Mouse (Mus musculus) right cerebral cortex, postnatal 4 days (tissue): ENCODE measurements around the gene Tceal9.

ENCODE experiments used
- DNase-seq: peaks from one replicate; pipeline ENCODE4 v3.0.0-alpha.2; 2022

Tceal9 gene

GRCm38 (mm10) chrX:136244574-136245229 is at the start of gene Tceal9:
Gene Tceal9 (plus strand): TSS chrX:136245079.
- DNase-seq = peak; percentile 45

- no peak for DNase-seq
These were observed 49.5 kb upstream of the Tceal9 start for GRCm38 (mm10) chrX:136195193-136195944.

GRCm38 (mm10) chrX:136196873-136197272 is 48.0 kb upstream of the Tceal9 start:
- DNase-seq = peak; percentile 11

- peak; percentile 2 for DNase-seq
These were observed 41.6 kb upstream of the Tceal9 start for GRCm38 (mm10) chrX:136203257-136203656.

GRCm38 (mm10) chrX:136203664-136204066 is 41.2 kb upstream of the Tceal9 start, which contains the start of gene Tceal5:
Gene Tceal5 (minus strand): TSS chrX:136203876.
- peak; percentile 55 for DNase-seq

- DNase-seq = no peak
These were observed 40.5 kb upstream of the Tceal9 start for GRCm38 (mm10) chrX:136204406-136204805.

GRCm38 (mm10) chrX:136213396-136213795 is 31.5 kb upstream of the Tceal9 start:
- no peak for DNase-seq

GRCm38 (mm10) chrX:136214729-136215677 is 29.9 kb upstream of the Tceal9 start, which contains the start of the genes Tceal7 and Bex1:
Gene Tceal7 (plus strand): TSS chrX:136214779.
Gene Bex1 (minus strand): TSS chrX:136215513.
- peak; percentile 7 for DNase-seq

- no peak for DNase-seq
These were observed 28.6 kb upstream of the Tceal9 start for GRCm38 (mm10) chrX:136216303-136216702.

GRCm38 (mm10) chrX:136223714-136224113 is 21.2 kb upstream of the Tceal9 start:
- no peak for DNase-seq

- DNase-seq = no peak
These were observed 17.1 kb upstream of the Tceal9 start for GRCm38 (mm10) chrX:136227768-136228167.

GRCm38 (mm10) chrX:136238118-136238517 is 6.8 kb upstream of the Tceal9 start:
- peak; percentile 65 for DNase-seq

- no peak for DNase-seq
These were observed 1.7 kb upstream of the Tceal9 start for GRCm38 (mm10) chrX:136243181-136243580.

- peak; percentile 25 for DNase-seq
These were observed 717 bp downstream of the Tceal9 start for GRCm38 (mm10) chrX:136245521-136246071.

- DNase-seq = no peak
These were observed 3.9 kb downstream of the Tceal9 start for GRCm38 (mm10) chrX:136248811-136249210.

- no peak for DNase-seq
These were observed 4.8 kb downstream of the Tceal9 start for GRCm38 (mm10) chrX:136249671-136250070.

GRCm38 (mm10) chrX:136252023-136252729 is 7.3 kb downstream of the Tceal9 start:
- DNase-seq = no peak

- no peak for DNase-seq
These were observed 22.8 kb downstream of the Tceal9 start for GRCm38 (mm10) chrX:136267720-136268119.

- DNase-seq = no peak
These were observed 23.3 kb downstream of the Tceal9 start for GRCm38 (mm10) chrX:136268173-136268572.

GRCm38 (mm10) chrX:136269743-136270392 is 25.0 kb downstream of the Tceal9 start, which contains the start of gene Bex3:
Gene Bex3 (plus strand): TSS chrX:136270253.
- peak; percentile 37 for DNase-seq
